Mouse (Mus musculus): ENCODE measurements around the gene Sall2. TPM values are rescaled to one million over a fixed set of nuclear protein-coding genes. Genes with fewer than 3 reads are reported as not detected.
A peak's percentile ranks its signal among the peaks of the same experiment; 100 is the strongest.
"Not testable (repeated sequence)": the region's sequence is repeated elsewhere in the genome, so short reads cannot be mapped to it uniquely, and the experiment has no call there.

Gene Sall2
- polyA plus RNA-seq (2017; shearing (Covaris generic)) = 1 to 10 TPM; 1.5 to 4.4 (median 3.9) TPM

GRCm38 (mm10) chr14:52327910-52328812, at the start of gene Sall2:
Gene Sall2 (minus strand): TSS chr14:52328762.
- ATAC-seq = no peak

DNA sequence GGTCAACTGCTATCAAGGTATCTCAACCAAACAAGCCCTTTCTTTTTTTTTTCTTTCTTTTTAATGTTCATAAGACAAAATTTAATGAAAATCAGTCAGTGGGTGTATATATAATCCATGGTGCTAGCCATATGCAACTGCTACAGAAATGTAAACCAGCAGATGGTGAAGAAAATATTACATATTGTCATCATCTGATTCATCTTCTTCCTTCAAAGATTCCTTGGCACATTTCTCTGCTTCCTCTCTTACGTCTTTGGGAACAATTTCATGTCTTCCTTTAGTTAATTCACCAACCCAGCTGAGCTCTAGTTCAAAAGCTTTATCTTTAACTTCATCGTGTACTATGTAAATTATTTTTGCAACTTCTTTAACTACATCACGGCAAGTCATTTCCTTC, 40.2 kb upstream of the Sall2 start:
- no peak for ATAC-seq

- ATAC-seq = no peak
Observed at GRCm38 (mm10) chr14:52356308-52356707, 27.7 kb upstream of the Sall2 start, which contains the start of gene Olfr1513. Gene Olfr1513 (minus strand): TSS chr14:52356408.

DNA sequence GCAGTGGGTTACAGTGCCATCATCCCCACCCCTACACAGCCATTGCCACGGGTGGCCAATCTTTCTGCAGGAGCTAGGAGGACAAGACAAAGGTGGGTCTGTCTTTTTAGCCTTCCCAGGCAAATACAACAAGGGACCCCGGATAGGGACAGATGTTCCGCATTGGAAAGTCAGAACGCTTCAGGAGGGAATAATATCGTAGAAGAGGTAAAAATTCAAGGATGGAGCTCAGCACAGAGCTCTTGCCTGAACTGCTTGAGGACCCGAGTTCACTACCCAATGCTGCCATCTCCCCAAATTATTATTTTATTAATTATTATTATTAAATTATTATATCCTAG, 10.9 kb upstream of the Sall2 start:
- ATAC-seq = no peak

DNA sequence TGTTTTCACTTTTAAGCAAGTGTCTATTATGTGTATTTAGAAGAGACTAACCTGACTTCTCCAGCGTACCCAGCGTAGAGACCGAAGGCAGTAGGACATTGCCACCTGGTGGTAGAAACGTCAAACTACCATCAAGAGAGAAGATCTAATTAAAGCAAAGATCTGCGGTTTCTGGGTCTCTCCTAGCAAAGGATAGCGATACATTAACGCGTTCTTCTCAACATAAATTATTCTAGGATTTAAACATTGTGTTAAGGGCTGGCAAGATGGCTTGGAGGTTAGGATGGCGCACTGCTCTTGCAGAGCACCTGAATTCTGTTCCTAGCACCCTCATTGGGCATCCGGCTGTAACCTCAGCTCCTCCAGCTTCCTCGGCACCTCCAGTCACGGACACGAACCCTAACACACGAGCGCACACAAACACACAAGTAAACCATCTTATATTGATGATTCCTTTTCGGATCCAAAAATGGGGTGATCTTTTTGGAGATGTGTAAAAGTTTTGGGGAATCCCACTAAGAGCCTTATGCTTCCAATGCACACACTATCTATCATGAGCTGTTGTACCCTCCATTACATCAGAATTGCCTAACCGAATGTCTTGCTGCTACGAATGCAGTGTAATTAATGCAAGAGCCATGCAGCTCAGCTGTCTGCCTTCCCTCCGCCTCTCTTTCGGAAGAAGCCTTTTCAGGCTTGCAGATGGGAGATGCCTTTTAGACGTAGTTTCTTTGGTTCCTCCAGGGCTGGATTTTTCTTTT, 10.4 kb upstream of the Sall2 start:
- ATAC-seq = peak; percentile 86

- no peak for ATAC-seq
Observed at GRCm38 (mm10) chr14:52332171-52332570, 3.6 kb upstream of the Sall2 start.

- ATAC-seq = no peak
Observed at GRCm38 (mm10) chr14:52331069-52331750, 2.6 kb upstream of the Sall2 start.

- ATAC-seq = no peak
Observed at GRCm38 (mm10) chr14:52327375-52327901, 1.1 kb downstream of the Sall2 start.

GRCm38 (mm10) chr14:52325890-52326289, 2.7 kb downstream of the Sall2 start:
- no peak for ATAC-seq

DNA sequence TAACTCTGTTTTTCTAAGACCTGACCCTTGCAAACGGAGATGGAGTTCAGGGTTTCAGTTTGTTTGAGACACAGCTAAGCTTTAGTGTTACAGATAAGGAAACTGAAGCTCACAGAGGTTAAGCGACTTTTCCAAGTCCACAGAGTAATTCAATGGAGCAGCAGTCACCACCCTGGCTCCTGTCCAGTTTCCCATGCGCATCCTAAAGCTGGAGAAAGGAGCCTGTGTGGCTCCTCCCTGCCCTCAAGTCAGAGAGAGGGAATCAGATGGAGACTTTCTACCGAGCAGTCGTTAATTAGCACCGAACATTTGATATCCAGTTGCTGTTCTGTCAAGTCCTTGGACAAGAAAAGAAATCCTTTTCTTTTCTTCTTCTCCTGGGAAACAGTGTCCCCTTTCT, 9.2 kb downstream of the Sall2 start:
- ATAC-seq = no peak

- peak; percentile 5 for ATAC-seq
Observed at GRCm38 (mm10) chr14:52316441-52317225, 11.9 kb downstream of the Sall2 start.

- ATAC-seq = peak; percentile 79
Observed at GRCm38 (mm10) chr14:52315792-52316440, 12.6 kb downstream of the Sall2 start.

DNA sequence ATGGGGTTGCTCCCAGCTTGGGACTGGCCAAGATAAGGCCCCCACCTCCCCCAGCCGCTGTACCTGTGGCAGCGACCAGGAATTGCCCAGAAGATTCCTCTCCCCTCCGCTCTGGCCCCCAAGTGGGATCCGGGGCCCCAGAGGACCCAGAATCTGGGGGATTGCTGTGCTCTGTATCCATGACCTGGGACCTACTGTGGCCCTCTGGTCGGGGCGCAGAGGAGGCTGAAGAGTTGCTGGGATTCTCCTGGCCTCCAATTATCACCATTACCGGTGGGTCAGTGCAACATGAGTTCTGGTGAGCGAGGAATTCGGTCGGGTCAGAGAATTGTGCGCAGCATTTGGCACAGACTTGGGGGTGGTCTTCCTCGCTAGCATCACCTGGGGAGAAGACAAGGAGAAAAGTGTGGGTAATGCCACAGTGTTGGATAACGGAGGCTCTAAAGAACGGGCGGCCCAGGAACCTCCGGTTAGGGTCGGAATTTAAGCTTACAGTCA, 13.2 kb downstream of the Sall2 start:
- no peak for ATAC-seq

DNA sequence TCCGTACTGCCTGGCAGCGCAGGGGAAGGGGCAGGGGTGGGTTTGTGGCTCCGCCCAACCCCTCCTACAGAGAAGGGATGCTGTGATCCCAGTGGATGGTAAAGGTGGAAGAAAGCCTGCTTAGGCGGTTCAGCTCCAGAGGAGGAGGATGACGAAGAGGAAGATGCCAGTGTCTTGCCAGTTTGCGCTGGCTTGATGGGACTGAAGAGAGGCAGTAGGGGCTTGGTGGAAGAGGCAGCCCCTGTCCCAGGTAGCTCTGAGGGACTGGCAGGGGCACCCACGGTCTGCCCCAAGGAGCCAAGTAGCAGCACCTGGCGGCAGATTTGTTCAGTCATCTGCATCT, 13.8 kb downstream of the Sall2 start:
- ATAC-seq = no peak

DNA sequence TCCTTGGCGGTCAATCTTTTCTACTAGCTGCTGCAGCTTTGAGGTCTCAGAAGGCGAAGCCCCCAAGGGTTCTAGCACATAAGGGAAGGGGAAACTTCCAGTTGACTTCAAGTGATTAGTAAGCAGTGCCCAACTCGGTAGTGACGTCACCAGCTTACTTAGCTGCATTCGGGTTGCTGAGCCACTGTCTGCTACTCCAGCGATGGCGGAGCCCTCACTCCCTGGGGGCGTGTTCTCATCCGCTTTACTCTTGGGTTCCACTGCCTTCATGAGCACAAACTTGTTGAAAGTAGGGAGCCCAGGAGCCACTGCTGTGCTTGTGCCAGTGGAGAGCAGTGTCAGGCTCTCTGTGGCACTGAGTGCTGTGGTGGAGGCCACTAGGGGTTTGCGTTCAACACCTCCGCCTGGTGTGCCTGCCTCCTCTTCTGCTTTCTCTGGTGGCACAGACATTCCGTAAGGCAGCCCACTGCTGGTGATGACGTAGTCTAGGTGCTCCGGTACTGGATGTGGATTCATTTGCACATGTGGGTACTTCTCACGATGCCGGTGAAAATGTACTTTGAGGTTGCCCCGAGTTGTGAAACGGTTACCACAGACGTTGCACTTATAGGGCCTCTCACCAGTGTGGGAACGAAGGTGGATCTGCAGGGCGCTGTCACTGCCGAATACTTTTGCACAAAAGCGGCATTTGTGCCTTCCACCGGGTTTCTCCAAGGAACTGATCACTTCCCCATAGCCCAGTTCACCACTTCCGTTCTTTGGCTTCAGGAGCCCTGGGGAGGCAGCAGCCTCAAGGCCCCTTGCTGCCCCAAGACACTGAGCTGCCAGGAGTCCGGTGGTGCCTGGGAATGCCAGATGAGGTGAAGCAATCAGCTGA, 14.4 kb downstream of the Sall2 start:
- no peak for ATAC-seq

GRCm38 (mm10) chr14:52310906-52311305, 17.7 kb downstream of the Sall2 start:
- ATAC-seq = no peak

DNA sequence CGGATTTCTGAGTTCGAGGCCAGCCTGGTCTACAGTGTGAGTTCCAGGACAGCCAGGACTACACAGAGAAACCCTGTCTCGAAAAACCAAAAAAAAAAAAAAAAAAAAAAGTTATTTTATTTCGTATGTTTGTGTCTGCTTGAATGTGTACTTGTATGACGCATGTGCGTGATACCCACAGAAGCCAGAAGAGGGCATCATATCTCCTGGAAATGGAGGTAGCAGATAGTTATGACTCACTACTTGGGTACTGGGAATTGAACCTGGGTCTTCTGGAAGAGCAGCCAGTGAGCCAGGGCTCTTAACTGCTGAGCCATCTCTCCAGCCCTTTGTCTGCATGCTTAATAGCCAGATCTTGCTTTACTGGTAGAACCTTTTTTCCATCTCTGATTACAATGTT, 18.2 kb downstream of the Sall2 start:
- not testable (repeated sequence) for ATAC-seq

DNA sequence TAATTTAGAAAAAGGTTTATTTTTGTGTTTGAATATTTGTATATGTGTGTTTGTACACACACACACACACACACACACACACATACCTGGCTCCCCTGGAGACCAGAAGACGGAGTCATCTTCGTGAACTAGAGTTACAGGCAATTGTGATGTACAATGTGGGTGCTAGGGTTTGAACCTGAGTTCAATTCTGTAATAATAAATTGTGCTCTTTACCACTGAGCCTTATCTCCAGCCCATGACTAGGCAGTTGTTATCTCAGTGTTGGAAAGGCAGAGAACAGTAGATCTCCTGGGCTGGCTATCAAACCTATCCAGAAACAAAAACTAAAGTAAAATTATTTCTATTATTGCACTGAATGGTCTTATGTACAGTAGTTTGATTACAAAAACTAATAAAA, 22.5 kb downstream of the Sall2 start:
- no peak for ATAC-seq

DNA sequence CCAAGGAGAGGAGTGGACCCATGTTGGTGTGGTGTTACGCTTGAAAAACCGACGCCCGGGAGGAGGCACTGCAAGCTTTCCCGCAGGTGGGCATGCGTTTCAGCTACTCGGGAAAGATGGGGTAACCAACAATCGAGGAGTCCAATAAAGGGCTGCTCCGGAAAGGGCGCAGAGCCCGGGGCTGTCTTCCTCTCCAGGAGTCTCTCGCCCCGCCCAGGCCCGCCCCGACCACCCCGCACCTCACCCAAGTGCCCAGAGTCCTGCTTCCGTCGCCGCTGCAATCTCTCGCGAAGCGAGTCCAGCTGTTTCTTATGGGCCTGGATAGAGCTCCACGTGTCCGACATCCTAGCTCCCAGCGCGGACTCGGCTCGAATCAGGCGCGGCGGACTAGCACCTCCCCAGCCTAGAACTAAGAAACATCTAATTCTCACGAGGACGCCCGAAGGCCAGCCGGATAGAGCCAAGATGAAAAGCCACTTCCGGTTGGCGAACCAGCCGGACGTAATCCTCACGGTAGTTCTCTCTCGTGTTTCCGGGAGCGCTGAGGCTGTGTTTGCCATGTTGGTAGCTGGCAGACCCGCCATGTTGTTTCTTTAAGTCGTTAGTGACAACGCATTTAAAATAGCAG, 23.8 kb downstream of the Sall2 start, which contains the start of gene Mettl3:
Mettl3 (minus strand) TSS at position 485 of the 628 bp plus-strand sequence.
- peak; percentile 97 for ATAC-seq

- not testable (repeated sequence) for ATAC-seq
Observed at GRCm38 (mm10) chr14:52303517-52303916, 25.0 kb downstream of the Sall2 start.

All from inflammation-experienced regulatory T-cells, adult 6 months (primary cell).